Mouse (Mus musculus): ENCODE measurements around the gene Nup93. TPM values are rescaled to one million over a fixed set of nuclear protein-coding genes. Genes with fewer than 3 reads are reported as not detected.

Nup93 gene
- polyA plus RNA-seq, 1 experiment from 2014 or later = 114 TPM

DNA sequence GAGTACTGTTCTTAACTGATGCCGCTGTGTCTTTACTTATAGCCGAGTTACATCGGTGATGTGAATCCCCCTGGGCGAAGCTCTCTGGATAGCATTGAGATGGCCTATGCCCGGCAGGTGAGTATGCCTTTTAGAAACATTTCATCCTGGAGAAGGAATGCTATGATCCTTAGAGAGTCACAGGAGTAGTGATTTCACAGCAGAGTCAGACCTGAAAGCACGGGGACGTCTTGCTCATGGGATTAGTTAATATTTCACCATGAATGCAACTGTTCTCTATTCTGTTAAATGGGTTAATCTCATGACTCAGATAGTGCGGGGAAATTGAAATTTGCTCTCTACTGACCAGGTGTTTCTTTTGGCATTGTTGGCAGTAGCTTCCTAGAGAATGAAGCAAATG, 78.3 kb downstream of the Nup93 start:
- WGBS = 94% methylated on average over 8 of the region's 8 CpGs

DNA sequence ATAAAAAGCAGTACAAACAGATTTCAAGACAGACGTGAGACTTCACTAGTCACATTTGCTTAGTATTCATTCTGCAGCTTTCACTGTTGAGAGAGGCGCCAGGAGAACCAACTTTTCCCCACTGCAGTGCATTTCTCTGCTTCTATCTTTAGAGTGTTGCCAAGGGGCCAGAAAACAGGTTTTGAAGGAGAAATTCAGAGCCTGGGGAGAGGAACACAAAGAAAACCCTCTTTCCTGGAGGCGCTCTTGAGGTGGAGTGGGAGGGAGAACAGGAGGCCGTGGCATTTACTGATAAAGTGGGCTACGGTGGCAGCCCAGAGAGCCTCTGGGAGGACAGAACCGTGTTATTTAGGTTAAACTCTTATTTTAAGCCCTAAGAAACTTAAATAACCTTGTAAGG, 81.3 kb downstream of the Nup93 start:
- ATAC-seq (ENCODE audit: insufficient number of reproducible peaks, insufficient read depth, low FRiP score, low TSS enrichment, low read depth) = no peak
- WGBS = 86% methylated on average over 6 of the region's 6 CpGs

More for the DNA sequence above, 78.3 kb downstream of the Nup93 start:
- H3K27ac ChIP-seq = no peak overlapping the region
- no peaks in the 10 kb centered on the region; the same call in 1 of the 2 replicates for H3K4me1 ChIP-seq (replicated peaks)
- no peaks in the 10 kb centered on the region for H3K27me3 ChIP-seq
- ATAC-seq (ENCODE audit: insufficient number of reproducible peaks, insufficient read depth, low FRiP score, low TSS enrichment, low read depth) = no peak
- H3K9ac ChIP-seq (replicated peaks) = no peak overlapping the region
- no peak overlapping the region for H3K4me3 ChIP-seq (replicated peaks)
- peaks cover 19% of the 10 kb centered on the region for H3K36me3 ChIP-seq
- H3K4me2 ChIP-seq = no peak overlapping the region
- H3K9me3 ChIP-seq = no peaks in the 10 kb centered on the region

DNA sequence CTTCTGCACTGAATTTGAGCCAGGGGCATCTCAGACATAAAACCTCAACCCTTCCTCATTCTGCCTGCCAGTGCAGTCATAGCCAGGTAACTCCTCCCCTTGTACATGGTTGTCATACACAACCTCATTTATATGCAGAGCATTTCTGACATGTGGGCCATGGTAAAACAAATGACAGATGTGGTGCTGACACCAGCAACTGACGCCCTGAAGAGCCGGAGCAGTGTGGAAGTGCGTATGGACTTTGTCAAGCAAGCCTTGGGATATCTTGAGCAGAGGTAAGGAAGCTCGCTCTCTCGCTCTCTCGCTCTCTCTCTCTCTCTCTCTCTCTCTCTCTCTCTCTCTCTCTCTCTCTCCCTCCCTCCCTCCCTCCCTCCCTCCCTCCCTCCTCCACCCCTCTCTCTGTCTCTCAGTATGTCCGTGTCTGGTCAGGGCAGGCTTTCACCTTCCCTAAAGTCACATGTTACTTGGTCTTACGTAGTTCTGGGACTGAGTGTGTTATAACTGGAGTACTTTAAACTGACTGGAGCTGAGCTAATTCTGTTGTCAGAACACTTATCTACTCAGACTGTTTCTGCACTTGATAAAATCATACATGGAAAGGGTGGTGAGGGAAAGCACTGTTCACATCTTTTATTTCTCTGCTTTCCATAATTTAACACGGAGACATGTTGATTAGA, 82.1 kb downstream of the Nup93 start:
- H3K9ac ChIP-seq (replicated peaks) = no peak overlapping the region
- no peaks in the 10 kb centered on the region; the same call in 1 of the 2 replicates for H3K4me1 ChIP-seq (replicated peaks)
- no peaks in the 10 kb centered on the region for H3K9me3 ChIP-seq
- H3K36me3 ChIP-seq = peaks cover 31% of the 10 kb centered on the region
- no peak overlapping the region for H3K27ac ChIP-seq
- WGBS = 77% methylated on average over 9 of the region's 9 CpGs
- ATAC-seq (ENCODE audit: insufficient number of reproducible peaks, insufficient read depth, low FRiP score, low TSS enrichment, low read depth) = no peak
- H3K27me3 ChIP-seq = no peaks in the 10 kb centered on the region
- no peak overlapping the region for H3K4me3 ChIP-seq (replicated peaks)
- no peak overlapping the region for H3K4me2 ChIP-seq

More for the DNA sequence above, 81.3 kb downstream of the Nup93 start:
- no peak overlapping the region for H3K4me2 ChIP-seq
- no peak overlapping the region for H3K4me3 ChIP-seq (replicated peaks)
- H3K9ac ChIP-seq (replicated peaks) = no peak overlapping the region
- H3K9me3 ChIP-seq = no peaks in the 10 kb centered on the region
- H3K27me3 ChIP-seq = no peaks in the 10 kb centered on the region
- peaks cover 24% of the 10 kb centered on the region for H3K36me3 ChIP-seq
- no peak overlapping the region for H3K27ac ChIP-seq
- no peaks in the 10 kb centered on the region; the same call in 1 of the 2 replicates for H3K4me1 ChIP-seq (replicated peaks)

DNA sequence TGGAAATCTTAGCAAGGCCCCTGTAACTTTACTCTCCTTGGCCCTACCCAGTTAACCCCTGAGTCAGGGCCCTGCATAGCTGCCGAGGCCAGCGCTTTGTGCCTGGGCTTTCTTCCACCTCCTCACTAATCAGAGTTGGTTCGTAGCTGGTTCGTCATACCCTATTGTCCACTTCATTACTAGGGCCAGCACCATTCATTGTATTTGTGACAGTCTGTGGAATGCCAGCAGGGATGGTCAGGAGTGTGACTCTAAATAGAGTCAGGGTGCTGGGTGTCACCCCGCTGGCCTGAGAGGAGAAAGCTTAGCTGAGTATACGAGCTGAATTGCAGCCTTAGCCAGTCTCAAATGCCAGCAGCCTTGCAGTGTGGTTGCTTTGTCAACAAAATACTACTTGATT, 82.7 kb downstream of the Nup93 start:
- peaks cover 38% of the 10 kb centered on the region for H3K36me3 ChIP-seq
- WGBS = 83% methylated on average over 6 of the region's 6 CpGs
- no peak for ATAC-seq (ENCODE audit: insufficient number of reproducible peaks, insufficient read depth, low FRiP score, low TSS enrichment, low read depth)

DNA sequence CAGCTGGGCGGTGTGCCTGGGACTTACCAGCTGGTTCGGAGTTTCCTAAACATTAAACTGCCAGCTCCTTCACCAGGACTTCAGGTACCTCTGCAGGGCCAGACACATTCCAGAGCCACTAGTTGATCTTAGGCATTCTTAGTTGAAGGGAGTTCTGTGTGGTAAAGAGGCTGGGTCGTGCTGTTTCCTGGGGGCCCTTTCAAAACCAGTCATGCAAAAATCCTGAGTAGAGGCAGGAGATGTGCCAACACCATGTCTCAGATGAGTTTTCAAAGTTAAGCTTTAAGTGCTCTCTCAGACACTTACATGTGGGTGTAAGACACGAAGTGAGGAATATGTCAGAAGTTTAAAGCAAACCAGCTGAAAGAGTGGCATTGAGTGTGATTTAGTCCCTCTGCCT, 86.4 kb downstream of the Nup93 start:
- ATAC-seq (ENCODE audit: insufficient number of reproducible peaks, insufficient read depth, low FRiP score, low TSS enrichment, low read depth) = no peak
- no peak overlapping the region for H3K27ac ChIP-seq
- no peaks in the 10 kb centered on the region for H3K27me3 ChIP-seq
- no peak overlapping the region for H3K4me2 ChIP-seq
- WGBS = 85% methylated on average over 4 of the region's 4 CpGs
- H3K9me3 ChIP-seq = no peaks in the 10 kb centered on the region
- H3K4me3 ChIP-seq (replicated peaks) = no peak overlapping the region
- H3K4me1 ChIP-seq (replicated peaks) = no peaks in the 10 kb centered on the region
- H3K9ac ChIP-seq (replicated peaks) = no peak overlapping the region
- peaks cover 55% of the 10 kb centered on the region for H3K36me3 ChIP-seq

More for the DNA sequence above, 82.7 kb downstream of the Nup93 start:
- H3K9ac ChIP-seq (replicated peaks) = no peak overlapping the region
- no peaks in the 10 kb centered on the region for H3K9me3 ChIP-seq
- no peak overlapping the region for H3K4me3 ChIP-seq (replicated peaks)
- no peaks in the 10 kb centered on the region for H3K27me3 ChIP-seq
- no peak overlapping the region for H3K27ac ChIP-seq
- H3K4me2 ChIP-seq = no peak overlapping the region
- H3K4me1 ChIP-seq (replicated peaks) = no peaks in the 10 kb centered on the region; the same call in 1 of the 2 replicates

DNA sequence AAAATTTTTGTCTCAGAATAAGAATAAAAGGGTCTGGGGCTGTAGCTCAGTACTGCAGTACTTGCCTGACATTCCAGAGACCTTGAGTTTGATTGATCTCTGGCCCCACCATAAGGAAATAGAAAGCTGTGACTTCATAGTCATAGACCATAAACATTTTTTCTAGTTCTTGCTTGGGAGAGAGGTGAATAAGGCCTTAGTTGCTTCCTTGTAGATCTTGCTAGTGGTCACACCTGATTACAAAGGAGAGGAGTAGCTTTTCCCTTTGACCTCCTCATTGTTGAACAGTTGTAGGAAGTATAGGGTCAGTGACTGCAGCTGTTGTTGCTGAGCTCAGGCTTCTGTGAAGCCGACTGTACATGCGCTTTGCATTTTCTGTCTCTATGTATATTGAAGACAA, 90.0 kb downstream of the Nup93 start:
- no peak overlapping the region for H3K4me3 ChIP-seq (replicated peaks)
- H3K4me2 ChIP-seq = no peak overlapping the region
- no peak overlapping the region for H3K9ac ChIP-seq (replicated peaks)
- WGBS = 96% methylated on average over 2 of the region's 2 CpGs
- H3K27me3 ChIP-seq = no peaks in the 10 kb centered on the region
- H3K4me1 ChIP-seq (replicated peaks) = no peaks in the 10 kb centered on the region
- H3K9me3 ChIP-seq = no peaks in the 10 kb centered on the region
- no peak overlapping the region for H3K27ac ChIP-seq
- H3K36me3 ChIP-seq = peaks cover 89% of the 10 kb centered on the region
- no peak for ATAC-seq (ENCODE audit: insufficient number of reproducible peaks, insufficient read depth, low FRiP score, low TSS enrichment, low read depth)

DNA sequence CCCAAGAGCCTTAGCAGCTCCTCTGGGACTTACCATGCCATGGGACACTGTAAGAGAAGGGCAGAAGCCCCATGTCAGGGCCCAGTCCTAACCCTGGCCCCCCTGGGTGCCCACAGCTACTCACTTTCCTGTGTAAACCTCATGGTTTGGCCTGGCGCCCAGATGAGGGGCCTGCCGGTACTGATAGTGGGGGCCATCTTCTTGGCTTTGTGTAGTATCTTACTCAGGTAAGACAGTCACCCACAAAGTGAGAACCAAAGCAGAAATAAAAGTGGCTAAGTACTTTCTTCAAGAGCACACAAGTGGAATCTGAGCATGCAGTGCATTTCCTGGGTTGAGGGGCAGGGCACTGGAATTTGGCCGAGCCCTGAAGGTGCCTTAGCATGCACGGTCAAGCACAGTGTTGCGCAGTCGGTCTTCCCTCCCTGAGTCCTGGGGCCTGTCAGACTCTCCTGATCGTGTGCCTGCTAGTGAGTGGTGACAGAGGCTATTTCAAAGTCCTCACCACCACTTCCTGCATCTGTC, 92.7 kb downstream of the Nup93 start:
- 83% methylated on average over 7 of the region's 7 CpGs for WGBS
- Histone ChIP-seq H3K4me1 (replicated peaks) (no peaks in the 10 kb centered on the region), H3K27ac (no peak overlapping the region), H3K9me3 (no peaks in the 10 kb centered on the region), H3K36me3 (peaks cover 93% of the 10 kb centered on the region), H3K4me3 (replicated peaks) (no peak overlapping the region), H3K27me3 (no peaks in the 10 kb centered on the region), H3K4me2 (no peak overlapping the region), H3K9ac (replicated peaks) (no peak overlapping the region)
- ATAC-seq (ENCODE audit: insufficient number of reproducible peaks, insufficient read depth, low FRiP score, low TSS enrichment, low read depth) = no peak

DNA sequence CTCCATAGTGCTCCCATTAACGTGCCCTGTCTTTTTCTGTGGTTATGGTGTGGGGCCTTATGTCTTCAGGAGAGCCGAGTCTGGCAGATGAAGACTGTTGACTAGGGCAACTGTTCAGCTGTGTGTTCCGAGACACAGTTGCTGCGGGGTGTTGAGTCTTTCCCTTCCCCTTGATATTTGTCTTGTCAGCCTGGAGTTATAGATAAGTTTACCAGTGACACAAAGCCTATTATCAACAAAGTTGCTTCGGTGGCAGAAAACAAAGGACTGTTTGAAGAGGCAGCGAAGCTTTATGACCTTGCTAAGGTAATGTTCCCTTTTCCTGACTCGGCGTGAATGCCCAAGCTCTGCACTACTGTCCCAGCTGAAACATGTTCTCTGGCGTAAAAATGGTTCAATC, 93.3 kb downstream of the Nup93 start:
- Histone ChIP-seq H3K4me3 (replicated peaks) (no peak overlapping the region), H3K4me1 (replicated peaks) (no peaks in the 10 kb centered on the region), H3K9ac (replicated peaks) (no peak overlapping the region), H3K27ac (no peak overlapping the region), H3K4me2 (no peak overlapping the region), H3K27me3 (no peaks in the 10 kb centered on the region), H3K9me3 (no peaks in the 10 kb centered on the region), H3K36me3 (peaks cover 94% of the 10 kb centered on the region)
- no peak for ATAC-seq (ENCODE audit: insufficient number of reproducible peaks, insufficient read depth, low FRiP score, low TSS enrichment, low read depth)
- WGBS = 89% methylated on average over 9 of the region's 9 CpGs

DNA sequence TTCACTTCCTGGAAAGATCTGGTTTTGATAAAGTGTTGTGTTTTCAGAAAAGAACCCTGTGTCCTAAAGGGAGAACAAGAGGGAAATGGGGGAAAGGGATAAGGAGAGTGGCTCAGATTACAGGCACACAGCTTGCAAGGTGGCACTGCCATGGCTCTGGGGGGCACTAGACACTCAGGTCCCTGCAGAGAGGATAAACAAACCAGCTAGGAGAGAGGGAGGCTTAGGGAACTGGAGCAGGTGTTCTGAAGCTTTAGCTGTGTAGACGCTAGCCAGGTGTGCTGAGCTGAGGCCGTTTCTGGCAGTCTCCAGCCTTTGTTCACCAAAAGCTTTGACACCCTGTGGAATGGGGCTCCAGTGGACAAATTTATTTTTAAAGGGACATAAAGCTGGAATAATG, 99.7 kb downstream of the Nup93 start:
- H3K36me3 ChIP-seq = peaks cover 55% of the 10 kb centered on the region
- no peaks in the 10 kb centered on the region for H3K4me1 ChIP-seq (replicated peaks)
- H3K27me3 ChIP-seq = no peaks in the 10 kb centered on the region
- H3K27ac ChIP-seq = no peak overlapping the region
- no peak overlapping the region for H3K4me2 ChIP-seq
- no peaks in the 10 kb centered on the region for H3K9me3 ChIP-seq
- no peak overlapping the region for H3K4me3 ChIP-seq (replicated peaks)
- H3K9ac ChIP-seq (replicated peaks) = no peak overlapping the region
- ATAC-seq (ENCODE audit: insufficient number of reproducible peaks, insufficient read depth, low FRiP score, low TSS enrichment, low read depth) = no peak
- 82% methylated on average over 2 of the region's 2 CpGs for WGBS

DNA sequence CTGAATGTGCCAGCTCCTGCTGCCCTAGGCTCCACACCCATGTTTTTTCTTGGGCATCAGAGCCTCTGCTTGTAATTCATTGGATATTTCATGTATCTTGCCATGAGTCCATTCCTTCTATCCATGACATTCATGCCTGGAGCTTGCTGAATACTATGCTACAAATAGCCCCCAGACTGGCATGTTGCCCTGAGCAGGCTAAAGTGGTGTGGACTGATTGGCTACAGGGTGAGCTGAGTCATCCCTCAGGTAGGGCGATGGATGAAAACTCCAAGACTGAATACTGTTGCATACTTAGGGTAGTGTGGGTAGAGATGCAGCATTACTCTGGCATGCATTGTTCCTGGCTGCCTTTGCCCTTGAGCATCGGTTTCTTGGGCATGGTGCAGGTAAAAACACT, 102.9 kb downstream of the Nup93 start:
- 0 out of 2 replicates have a peak, but pooled peaks cover 4% of the 10 kb centered on the region for H3K27me3 ChIP-seq
- H3K36me3 ChIP-seq = peaks cover 28% of the 10 kb centered on the region
- H3K4me3 ChIP-seq (replicated peaks) = no peak overlapping the region
- no peaks in the 10 kb centered on the region for H3K9me3 ChIP-seq
- no peak overlapping the region for H3K9ac ChIP-seq (replicated peaks)
- ATAC-seq (ENCODE audit: insufficient number of reproducible peaks, insufficient read depth, low FRiP score, low TSS enrichment, low read depth) = no peak
- no peaks in the 10 kb centered on the region for H3K4me1 ChIP-seq (replicated peaks)
- 92% methylated on average over 2 of the region's 2 CpGs for WGBS
- no peak overlapping the region for H3K27ac ChIP-seq
- no peak overlapping the region for H3K4me2 ChIP-seq

DNA sequence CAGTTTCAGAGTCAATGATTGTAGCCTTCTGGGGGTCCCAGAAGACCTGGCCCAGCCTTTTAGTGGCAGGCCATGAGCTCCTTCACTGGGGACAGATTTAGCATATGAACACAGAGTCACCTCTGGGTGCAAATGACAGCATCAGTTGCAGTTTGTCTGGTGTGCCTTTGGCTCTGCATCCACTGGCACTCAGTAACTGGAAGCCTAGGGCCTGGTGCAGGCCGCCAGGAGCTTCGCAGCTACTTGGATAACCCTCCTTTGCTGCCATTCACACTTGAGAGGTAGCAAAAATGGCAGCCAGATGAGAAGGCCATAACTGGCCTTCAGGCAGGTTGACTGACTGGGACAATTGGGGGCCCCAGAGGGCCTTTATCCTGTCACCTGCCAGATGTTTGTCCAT, 103.3 kb downstream of the Nup93 start:
- peaks cover 23% of the 10 kb centered on the region for H3K36me3 ChIP-seq
- 93% methylated on average over 2 of the region's 2 CpGs for WGBS
- no peak overlapping the region for H3K4me3 ChIP-seq (replicated peaks)
- no peaks in the 10 kb centered on the region for H3K9me3 ChIP-seq
- ATAC-seq (ENCODE audit: insufficient number of reproducible peaks, insufficient read depth, low FRiP score, low TSS enrichment, low read depth) = no peak
- H3K9ac ChIP-seq (replicated peaks) = no peak overlapping the region
- H3K27me3 ChIP-seq = 0 out of 2 replicates have a peak, but pooled peaks cover 4% of the 10 kb centered on the region
- no peaks in the 10 kb centered on the region for H3K4me1 ChIP-seq (replicated peaks)
- H3K4me2 ChIP-seq = no peak overlapping the region
- no peak overlapping the region for H3K27ac ChIP-seq

DNA sequence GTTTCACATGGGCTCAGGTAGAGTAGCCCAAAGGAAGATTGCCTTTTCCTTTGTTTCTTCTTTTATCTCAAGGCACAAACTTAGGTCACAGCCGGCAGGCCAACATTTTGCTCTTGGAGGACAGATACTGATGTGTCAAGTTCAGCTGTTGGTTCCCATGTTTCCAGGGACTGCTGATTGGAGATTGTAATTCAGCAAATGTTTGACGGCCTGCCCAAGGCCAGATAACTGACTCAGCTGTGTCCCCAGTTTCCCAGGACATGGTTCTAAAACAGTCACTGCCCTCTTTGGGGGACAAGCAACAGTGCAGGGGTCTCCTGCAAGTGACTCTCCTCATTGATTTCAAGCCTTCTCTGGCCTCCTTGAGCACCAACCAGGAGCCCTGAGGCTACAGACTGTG, 105.7 kb downstream of the Nup93 start:
- WGBS = 89% methylated on average over 2 of the region's 2 CpGs
- Histone ChIP-seq H3K27me3 (peaks cover 17% of the 10 kb centered on the region), H3K4me3 (replicated peaks) (no peak overlapping the region), H3K36me3 (peaks cover 13% of the 10 kb centered on the region; the same call in 1 of the 2 replicates), H3K9me3 (no peaks in the 10 kb centered on the region), H3K4me1 (replicated peaks) (no peaks in the 10 kb centered on the region), H3K9ac (replicated peaks) (no peak overlapping the region), H3K27ac (no peak overlapping the region), H3K4me2 (no peak overlapping the region)
- no peak for ATAC-seq (ENCODE audit: insufficient number of reproducible peaks, insufficient read depth, low FRiP score, low TSS enrichment, low read depth)
